Mouse (Mus musculus) neural tube, embryonic 13.5 days (tissue): ENCODE results near the gene Ctnna2. TPM values are rescaled to one million over a fixed set of nuclear protein-coding genes. Genes with fewer than 3 reads are reported as not detected.

Experiments used
- ATAC-seq: fragments of 200-750 bp; cut with Nextera tagmentation; 2 replicates; pipeline ENCODE4 v1.8.0; 2017; ENCODE audit warnings: low read depth, mild to moderate bottlenecking, moderate TSS enrichment, moderate library complexity
- H3K27ac ChIP-seq: fragments of 300-500 bp; sonication (generic); replicated peaks from 2 replicates; pipeline ENCODE4 v1.5.1; 2015; ENCODE audit warnings: moderate library complexity, mild to moderate bottlenecking, inconsistent platforms
- H3K27me3 ChIP-seq: fragments of 300-500 bp; sonication (generic); 2 replicates; pipeline ENCODE4 v1.6.1; 2015; ENCODE audit warnings: mild to moderate bottlenecking, inconsistent platforms
- H3K36me3 ChIP-seq: fragments of 300-500 bp; sonication (generic); 2 replicates; pipeline ENCODE4 v1.6.1; 2015; ENCODE audit warnings: mild to moderate bottlenecking, inconsistent platforms
- H3K4me1 ChIP-seq: fragments of 300-500 bp; sonication (generic); replicated peaks from 2 replicates; pipeline ENCODE4 v1.6.1; 2015; ENCODE audit warnings: inconsistent platforms
- H3K4me2 ChIP-seq: fragments of 300-500 bp; sonication (generic); 2 replicates; pipeline ENCODE4 v1.6.1; 2015; ENCODE audit warnings: inconsistent platforms, mild to moderate bottlenecking, moderate library complexity
- H3K4me3 ChIP-seq: fragments of 300-500 bp; sonication (generic); 2 replicates; pipeline ENCODE4 v1.5.1; 2015; ENCODE audit warnings: mild to moderate bottlenecking, inconsistent platforms
- H3K9ac ChIP-seq: fragments of 300-500 bp; sonication (generic); 2 replicates; pipeline ENCODE4 v1.6.1; 2015; ENCODE audit warnings: moderate library complexity, mild to moderate bottlenecking, inconsistent platforms
- H3K9me3 ChIP-seq: fragments of 300-500 bp; sonication (generic); 2 replicates; pipeline ENCODE4 v1.6.1; 2016; ENCODE audit warnings: inconsistent platforms
- WGBS: fragments of 180-500 bp; shearing (Covaris S2); methylation state at CpG from one replicate; pipeline ENCODE4 v1.1.7; 2015; 5-methylcytosine and 5-hydroxymethylcytosine counted together
- polyA plus RNA-seq: library from polyadenylated mRNA; unstranded; fragments of >200 nt; fragmentation: Nextera tagmentation; extraction: Ambion mirVana; gene quantifications from 2 replicates; pipeline ENCODE4 v1.2.1, GENCODE M21; 2015

Ctnna2 gene
- polyA plus RNA-seq, 1 experiment from 2014 or later: 115 TPM

DNA sequence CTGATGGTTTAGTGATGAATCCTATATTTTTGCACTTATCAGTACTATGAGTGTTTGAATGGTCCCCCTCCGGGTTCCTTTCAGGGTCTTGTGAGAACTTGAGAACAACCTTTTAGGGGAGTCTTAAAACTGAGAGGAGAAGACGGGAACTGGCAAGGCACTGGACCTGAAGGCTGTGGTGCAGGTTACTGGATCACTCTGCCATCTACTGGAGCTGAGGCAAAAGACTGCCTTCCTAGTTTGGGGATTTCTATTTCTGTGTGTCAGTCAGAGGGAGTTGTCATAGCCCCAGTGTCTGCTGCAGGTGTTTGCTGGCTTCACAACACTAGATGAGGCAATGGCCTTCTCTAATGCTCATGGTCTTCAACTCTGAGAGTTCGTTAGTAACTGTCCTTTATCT is 406.9 kb downstream of the Ctnna2 start:
- H3K27ac ChIP-seq: no peak overlapping the region
- H3K9ac ChIP-seq: no peak overlapping the region
- H3K27me3 ChIP-seq: no peaks in the 10 kb centered on the region
- H3K4me3 ChIP-seq: no peak overlapping the region
- H3K4me1 ChIP-seq: no peaks in the 10 kb centered on the region
- H3K9me3 ChIP-seq: no peaks in the 10 kb centered on the region
- peak; percentile 65 for ATAC-seq
- 50% methylated on average over 3 of the region's 3 CpGs for WGBS
- H3K36me3 ChIP-seq: no peaks in the 10 kb centered on the region
- H3K4me2 ChIP-seq: no peak overlapping the region

- no peaks in the 10 kb centered on the region for H3K4me1 ChIP-seq
- no peak for ATAC-seq
- H3K27ac ChIP-seq: no peak overlapping the region
- 81% methylated on average over 3 of the region's 3 CpGs for WGBS
- no peaks in the 10 kb centered on the region for H3K9me3 ChIP-seq
- H3K36me3 ChIP-seq: no peaks in the 10 kb centered on the region
- no peaks in the 10 kb centered on the region for H3K27me3 ChIP-seq
- no peak overlapping the region for H3K4me3 ChIP-seq
- no peak overlapping the region for H3K9ac ChIP-seq
- H3K4me2 ChIP-seq: no peak overlapping the region
Observed at GRCm38 (mm10) chr6:77569851-77570250, 409.6 kb downstream of the Ctnna2 start.

GRCm38 (mm10) chr6:77556181-77556580 is 423.3 kb downstream of the Ctnna2 start:
- ATAC-seq: no peak
- Histone ChIP-seq H3K9me3 (no peaks in the 10 kb centered on the region), H3K36me3 (no peaks in the 10 kb centered on the region), H3K27ac (no peak overlapping the region), H3K4me2 (no peak overlapping the region), H3K9ac (no peak overlapping the region), H3K27me3 (no peaks in the 10 kb centered on the region), H3K4me1 (0 out of 2 replicates have a peak, but pooled peaks cover 3% of the 10 kb centered on the region), H3K4me3 (no peak overlapping the region)
- 90% methylated on average over 1 of the region's 1 CpGs for WGBS

DNA sequence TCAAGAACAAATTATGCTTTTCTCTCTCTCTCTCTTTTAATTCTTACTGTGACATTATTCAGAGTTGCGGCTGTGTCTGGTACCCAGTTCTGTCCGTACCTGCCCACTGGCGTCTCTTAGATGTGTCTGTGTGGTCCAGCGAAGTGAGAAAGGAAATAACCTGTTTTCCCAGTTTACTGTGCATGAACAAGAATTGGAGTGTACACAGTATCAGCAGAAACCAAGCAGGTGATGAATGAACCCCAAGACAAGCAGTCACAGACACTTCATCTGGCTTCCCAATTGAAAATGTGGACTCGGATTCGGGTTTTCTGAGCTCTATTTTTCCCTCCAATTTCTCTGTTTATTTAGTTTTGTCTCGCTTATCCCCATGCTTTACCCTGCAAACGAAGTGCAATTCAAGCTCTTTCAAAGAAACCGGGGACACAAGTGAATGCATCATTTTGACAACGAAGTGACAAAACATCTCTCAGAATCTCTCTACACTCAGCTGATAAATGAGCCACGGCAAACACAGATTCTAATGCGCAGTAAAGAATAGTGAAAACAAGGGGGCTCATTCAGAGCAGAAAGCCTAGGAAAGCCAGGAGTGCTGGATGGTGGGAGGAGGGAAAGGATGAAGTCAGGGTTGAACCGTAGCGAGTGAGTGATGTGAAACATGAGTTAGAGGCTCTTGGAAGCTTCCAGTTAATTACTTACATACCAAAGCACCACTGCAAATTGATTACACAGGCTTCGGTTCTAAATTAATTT is 442.3 kb downstream of the Ctnna2 start:
- H3K27me3 ChIP-seq: no peaks in the 10 kb centered on the region
- H3K27ac ChIP-seq: peak overlapping the region; percentile 29; the same call in 1 of the 2 replicates
- H3K9ac ChIP-seq: peak overlapping the region; percentile 13; the same call in 1 of the 2 replicates
- no peaks in the 10 kb centered on the region for H3K36me3 ChIP-seq
- no peaks in the 10 kb centered on the region for H3K9me3 ChIP-seq
- no peak overlapping the region for H3K4me3 ChIP-seq
- peak overlapping the region; percentile 43 for H3K4me2 ChIP-seq
- WGBS: 26% methylated on average over 15 of the region's 15 CpGs
- ATAC-seq: peak; percentile 65
- peaks cover 12% of the 10 kb centered on the region; the same call in 1 of the 2 replicates for H3K4me1 ChIP-seq

- no peak for ATAC-seq
- H3K9me3 ChIP-seq: no peaks in the 10 kb centered on the region
- 89% methylated on average over 2 of the region's 2 CpGs for WGBS
Observed at GRCm38 (mm10) chr6:77527636-77528035, 451.9 kb downstream of the Ctnna2 start.

DNA sequence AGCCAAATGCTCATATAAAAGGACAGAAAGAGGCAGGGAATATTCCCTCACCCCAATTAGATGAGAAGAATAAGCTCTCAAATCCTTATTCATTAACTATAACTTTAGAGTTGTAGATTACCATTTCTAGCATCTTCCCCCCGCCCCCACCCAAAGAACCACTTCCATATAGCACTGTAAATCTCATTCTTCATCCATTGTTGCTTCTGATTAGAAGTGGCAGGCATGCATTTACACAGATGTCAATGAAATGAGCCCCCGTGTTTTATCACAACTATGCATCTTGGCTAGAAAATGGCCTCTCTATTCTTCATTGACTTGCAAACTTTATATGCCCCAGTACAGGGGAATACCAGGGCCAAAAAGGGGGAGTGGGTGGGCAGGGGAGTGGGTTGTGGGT is 457.7 kb downstream of the Ctnna2 start:
- H3K4me1 ChIP-seq: no peaks in the 10 kb centered on the region
- no peaks in the 10 kb centered on the region for H3K27me3 ChIP-seq
- H3K27ac ChIP-seq: no peak overlapping the region
- no peak for ATAC-seq
- H3K36me3 ChIP-seq: no peaks in the 10 kb centered on the region; the same call in 1 of the 2 replicates
- H3K4me3 ChIP-seq: no peak overlapping the region
- H3K9me3 ChIP-seq: no peaks in the 10 kb centered on the region
- H3K9ac ChIP-seq: no peak overlapping the region
- 63% methylated on average over 2 of the region's 2 CpGs for WGBS
- no peak overlapping the region for H3K4me2 ChIP-seq

More at GRCm38 (mm10) chr6:77527636-77528035, 451.9 kb downstream of the Ctnna2 start:
- no peaks in the 10 kb centered on the region; the same call in 1 of the 2 replicates for H3K36me3 ChIP-seq
- no peak overlapping the region for H3K27ac ChIP-seq
- H3K4me3 ChIP-seq: no peak overlapping the region
- H3K4me1 ChIP-seq: no peaks in the 10 kb centered on the region
- H3K27me3 ChIP-seq: no peaks in the 10 kb centered on the region
- H3K4me2 ChIP-seq: no peak overlapping the region
- H3K9ac ChIP-seq: no peak overlapping the region

- H3K4me3 ChIP-seq: no peak overlapping the region
- H3K27ac ChIP-seq: no peak overlapping the region
- H3K9me3 ChIP-seq: no peaks in the 10 kb centered on the region
- no peak overlapping the region for H3K9ac ChIP-seq
- no peaks in the 10 kb centered on the region for H3K27me3 ChIP-seq
- no peak for ATAC-seq
- WGBS: 59% methylated on average over 2 of the region's 2 CpGs
- H3K36me3 ChIP-seq: no peaks in the 10 kb centered on the region
- no peak overlapping the region for H3K4me2 ChIP-seq
- peaks cover 19% of the 10 kb centered on the region for H3K4me1 ChIP-seq
Observed at GRCm38 (mm10) chr6:77516515-77516914, 463.0 kb downstream of the Ctnna2 start.

DNA sequence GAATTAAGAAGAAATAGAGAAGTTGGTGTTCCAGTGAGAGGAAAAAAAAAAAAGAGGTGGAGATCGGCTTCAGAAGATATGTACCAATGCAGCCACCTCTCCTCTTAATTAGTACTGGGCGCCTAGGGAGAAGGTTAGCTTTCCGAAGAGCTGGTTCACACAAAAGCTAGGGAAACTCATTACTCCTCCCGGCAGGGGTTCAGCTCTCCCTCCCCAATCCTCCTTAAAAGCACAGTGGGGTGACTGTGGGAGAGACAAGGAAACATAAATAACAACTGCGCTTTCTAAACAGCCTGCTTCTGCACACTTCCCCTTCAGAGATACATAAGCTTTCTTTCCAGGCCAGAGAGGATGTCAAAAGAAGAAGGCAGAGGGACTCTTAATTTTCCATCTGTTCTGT is 467.7 kb downstream of the Ctnna2 start:
- H3K4me3 ChIP-seq: no peak overlapping the region
- no peak overlapping the region for H3K4me2 ChIP-seq
- peaks cover 33% of the 10 kb centered on the region for H3K4me1 ChIP-seq
- H3K27me3 ChIP-seq: no peaks in the 10 kb centered on the region
- ATAC-seq: peak; percentile 73
- H3K36me3 ChIP-seq: no peaks in the 10 kb centered on the region
- no peaks in the 10 kb centered on the region for H3K9me3 ChIP-seq
- 2% methylated on average over 5 of the region's 5 CpGs for WGBS
- no peak overlapping the region for H3K9ac ChIP-seq
- peak overlapping the region; percentile 73 for H3K27ac ChIP-seq

- no peak overlapping the region for H3K4me2 ChIP-seq
- no peaks in the 10 kb centered on the region for H3K36me3 ChIP-seq
- H3K4me3 ChIP-seq: no peak overlapping the region
- no peaks in the 10 kb centered on the region for H3K27me3 ChIP-seq
- ATAC-seq: no peak
- H3K9ac ChIP-seq: no peak overlapping the region
- no peak overlapping the region for H3K27ac ChIP-seq
- H3K4me1 ChIP-seq: no peaks in the 10 kb centered on the region
- no peaks in the 10 kb centered on the region for H3K9me3 ChIP-seq
- 86% methylated on average over 5 of the region's 5 CpGs for WGBS
Observed at GRCm38 (mm10) chr6:77491721-77492120, 487.8 kb downstream of the Ctnna2 start.

- H3K4me1 ChIP-seq: no peaks in the 10 kb centered on the region
- H3K4me3 ChIP-seq: no peak overlapping the region
- H3K9ac ChIP-seq: no peak overlapping the region
- H3K9me3 ChIP-seq: no peaks in the 10 kb centered on the region
- H3K27ac ChIP-seq: 0 out of 2 replicates have a peak overlapping the region, but pooled peaks have one; percentile 6
- no peaks in the 10 kb centered on the region for H3K36me3 ChIP-seq
- H3K4me2 ChIP-seq: no peak overlapping the region
- ATAC-seq: no peak
- 80% methylated on average over 3 of the region's 3 CpGs for WGBS
- no peaks in the 10 kb centered on the region for H3K27me3 ChIP-seq
Observed at GRCm38 (mm10) chr6:77486658-77487057, 492.8 kb downstream of the Ctnna2 start.

DNA sequence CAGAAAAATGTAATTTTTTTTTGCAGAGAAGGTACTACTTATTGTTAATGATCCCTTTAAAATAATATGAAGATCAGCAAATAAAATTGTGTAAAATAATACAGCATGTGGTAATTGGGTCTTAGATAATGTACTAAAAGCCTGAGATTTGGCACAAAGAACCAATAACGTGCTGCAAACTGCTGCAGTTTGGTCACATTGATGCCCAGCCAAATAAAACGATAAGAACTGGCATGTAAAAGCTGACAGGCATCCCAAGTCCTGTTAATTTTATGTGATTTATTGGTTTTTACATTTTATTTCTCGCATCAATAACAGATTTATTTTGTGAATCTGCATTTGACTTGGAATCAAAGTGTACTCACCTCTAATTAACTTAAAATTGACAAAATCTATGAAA is 497.4 kb downstream of the Ctnna2 start:
- H3K9me3 ChIP-seq: no peaks in the 10 kb centered on the region
- no peak overlapping the region for H3K4me2 ChIP-seq
- no peak for ATAC-seq
- H3K4me3 ChIP-seq: no peak overlapping the region
- H3K4me1 ChIP-seq: peaks cover 9% of the 10 kb centered on the region
- no peaks in the 10 kb centered on the region for H3K36me3 ChIP-seq
- no peaks in the 10 kb centered on the region for H3K27me3 ChIP-seq
- H3K27ac ChIP-seq: no peak overlapping the region
- H3K9ac ChIP-seq: no peak overlapping the region
- 85% methylated on average over 3 of the region's 3 CpGs for WGBS

GRCm38 (mm10) chr6:77475354-77475753 is 504.1 kb downstream of the Ctnna2 start:
- peaks cover 9% of the 10 kb centered on the region for H3K4me1 ChIP-seq
- no peaks in the 10 kb centered on the region for H3K27me3 ChIP-seq
- WGBS: 21% methylated on average over 1 of the region's 1 CpGs
- H3K4me2 ChIP-seq: no peak overlapping the region
- no peak overlapping the region for H3K27ac ChIP-seq
- ATAC-seq: no peak
- no peak overlapping the region for H3K4me3 ChIP-seq
- no peaks in the 10 kb centered on the region for H3K9me3 ChIP-seq
- no peak overlapping the region for H3K9ac ChIP-seq
- H3K36me3 ChIP-seq: no peaks in the 10 kb centered on the region

DNA sequence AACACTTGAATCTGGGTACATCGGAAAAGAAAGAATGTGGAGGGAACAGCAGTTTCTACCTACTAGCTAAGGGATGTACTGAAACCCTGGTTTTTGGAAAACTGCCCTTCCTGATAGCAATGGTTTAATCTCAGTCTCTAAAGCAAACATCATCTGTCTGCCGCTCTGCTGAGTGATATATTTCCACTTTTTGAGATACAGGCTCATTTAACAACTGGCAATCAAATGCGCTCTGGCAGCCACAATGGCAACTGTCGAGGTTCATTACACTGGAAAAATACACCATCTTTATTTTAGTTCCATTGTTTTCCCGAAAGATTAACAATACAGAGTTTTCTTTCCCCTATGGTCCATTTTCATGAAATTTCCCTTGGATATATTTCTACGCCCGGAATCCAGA is 506.2 kb downstream of the Ctnna2 start:
- 61% methylated on average over 7 of the region's 7 CpGs for WGBS
- H3K4me1 ChIP-seq: no peaks in the 10 kb centered on the region
- H3K9ac ChIP-seq: no peak overlapping the region
- no peak for ATAC-seq
- no peak overlapping the region for H3K27ac ChIP-seq
- no peaks in the 10 kb centered on the region for H3K36me3 ChIP-seq
- no peaks in the 10 kb centered on the region for H3K27me3 ChIP-seq
- no peaks in the 10 kb centered on the region for H3K9me3 ChIP-seq
- H3K4me3 ChIP-seq: no peak overlapping the region
- H3K4me2 ChIP-seq: no peak overlapping the region
